Mouse (Mus musculus): ENCODE results near the gene March1.

The March1 gene

GRCm38 (mm10) chr8:66433577-66433976 is 815.9 kb downstream of the March1 start:
- DNase-seq, result no peak

GRCm38 (mm10) chr8:66436804-66437203 is 819.1 kb downstream of the March1 start:
- no peak for DNase-seq

GRCm38 (mm10) chr8:66437929-66438328 is 820.2 kb downstream of the March1 start:
- peak; percentile 87 for DNase-seq

GRCm38 (mm10) chr8:66438468-66438867 is 820.8 kb downstream of the March1 start:
- peak; percentile 97 for DNase-seq

- no peak for DNase-seq
Measured at GRCm38 (mm10) chr8:66441123-66441522, 823.4 kb downstream of the March1 start.

- no peak for DNase-seq
Measured at GRCm38 (mm10) chr8:66442778-66443177, 825.1 kb downstream of the March1 start.

- peak; percentile 87 for DNase-seq
Measured at GRCm38 (mm10) chr8:66444141-66444540, 826.4 kb downstream of the March1 start.

GRCm38 (mm10) chr8:66445351-66445750 is 827.7 kb downstream of the March1 start:
- no peak for DNase-seq

- no peak for DNase-seq
Measured at GRCm38 (mm10) chr8:66450691-66451090, 833.0 kb downstream of the March1 start.

GRCm38 (mm10) chr8:66457057-66457456 is 839.4 kb downstream of the March1 start:
- DNase-seq, result peak; percentile 56

GRCm38 (mm10) chr8:66469821-66470220 is 852.1 kb downstream of the March1 start:
- no peak for DNase-seq

GRCm38 (mm10) chr8:66476880-66477279 is 859.2 kb downstream of the March1 start:
- peak; percentile 49 for DNase-seq

- DNase-seq, result peak; percentile 97
Measured at GRCm38 (mm10) chr8:66486084-66486763, 868.5 kb downstream of the March1 start, which contains the start of gene Tma16. TSS of gene Tma16 (minus strand) at chr8:66486530.

GRCm38 (mm10) chr8:66488556-66488955 is 870.9 kb downstream of the March1 start:
- no peak for DNase-seq

GRCm38 (mm10) chr8:66490624-66491023 is 872.9 kb downstream of the March1 start:
- DNase-seq, result no peak

- DNase-seq, result peak; percentile 96
Measured at GRCm38 (mm10) chr8:66494496-66494895, 876.8 kb downstream of the March1 start.

- DNase-seq, result peak; percentile 89
Measured at GRCm38 (mm10) chr8:66495726-66496125, 878.0 kb downstream of the March1 start.

- DNase-seq, result no peak
Measured at GRCm38 (mm10) chr8:66496998-66497577, 879.4 kb downstream of the March1 start.

- no peak for DNase-seq
Measured at GRCm38 (mm10) chr8:66503381-66503780, 885.7 kb downstream of the March1 start.

GRCm38 (mm10) chr8:66511537-66511936 is 893.8 kb downstream of the March1 start, which contains the start of gene Tktl2:
TSS of gene Tktl2 (plus strand) at chr8:66511756.
- DNase-seq, result no peak

- DNase-seq, result no peak
Measured at GRCm38 (mm10) chr8:66519149-66519548, 901.4 kb downstream of the March1 start.

GRCm38 (mm10) chr8:66520576-66520975 is 902.9 kb downstream of the March1 start:
- DNase-seq, result no peak
